Comparison of ENCODE assay signal across 20 mouse cellular contexts in the genomic region with DNA sequence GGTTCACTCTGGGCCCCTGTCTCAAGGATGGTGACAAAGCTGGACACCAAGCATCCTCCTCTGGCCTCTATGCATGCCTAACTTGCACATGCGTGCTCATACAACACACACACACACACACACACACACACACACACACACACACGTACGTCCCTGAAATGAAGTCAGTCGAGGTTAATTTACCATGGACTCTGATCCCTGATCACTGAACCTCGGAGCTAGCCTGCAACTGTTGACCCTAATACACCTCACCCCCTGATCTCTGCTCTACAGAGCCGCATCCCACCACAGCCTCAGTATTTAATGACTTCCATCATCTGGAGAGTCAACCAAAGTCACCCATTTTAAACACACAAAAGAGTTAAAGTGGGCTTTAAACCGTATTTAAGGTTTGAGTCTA. TPM values are rescaled to one million over a fixed set of nuclear protein-coding genes. Genes with fewer than 3 reads are reported as not detected.
"Had no signal": no experiment of that assay in that cellular context is flagged by ENCODE, and none has a peak within 500 bp of the region (broad histone marks: within the 10 kb centered on the region; RNA-seq: fewer than 3 reads in every experiment).

No protein-coding gene starts in this region.

- H3K27me3 ChIP-seq: limb, embryonic 15.5 days; midbrain, embryonic 15.5 days; neural tube, embryonic 13.5 days had no signal

- DNase-seq: layer of hippocampus, adult 9-11 months; layer of hippocampus, postnatal 36 days; lung, postnatal 10 days; lung, postnatal 4 days; right cerebral cortex, postnatal 14 days; thymus, postnatal 4 days had no signal

- H3K9ac ChIP-seq: limb, embryonic 15.5 days; liver, embryonic 12.5 days; lung, embryonic 14.5 days; midbrain, embryonic 15.5 days; neural tube, embryonic 13.5 days had no signal

- H3K36me3 ChIP-seq: limb, embryonic 15.5 days; liver, embryonic 12.5 days; midbrain, embryonic 10.5 days; midbrain, embryonic 15.5 days; neural tube, embryonic 13.5 days had no signal

- H3K4me3 ChIP-seq: limb, embryonic 15.5 days; liver, embryonic 12.5 days; midbrain, embryonic 10.5 days; midbrain, embryonic 15.5 days; neural tube, embryonic 13.5 days had no signal

- H3K4me1 ChIP-seq: limb, embryonic 15.5 days; midbrain, embryonic 15.5 days had no signal

- H3K4me2 ChIP-seq: limb, embryonic 15.5 days; liver, embryonic 12.5 days; lung, embryonic 14.5 days; neural tube, embryonic 13.5 days had no signal

- H3K27ac ChIP-seq: limb, embryonic 15.5 days; liver, embryonic 12.5 days; midbrain, embryonic 15.5 days; neural tube, embryonic 13.5 days; stomach, postnatal 0 days had no signal

- H3K9me3 ChIP-seq: limb, embryonic 15.5 days; liver, embryonic 12.5 days; midbrain, embryonic 10.5 days; midbrain, embryonic 15.5 days; neural tube, embryonic 13.5 days had no signal

- ATAC-seq: intestine, embryonic 16.5 days; liver, embryonic 12.5 days; midbrain, embryonic 15.5 days had no signal

RNA-seq across cellular contexts. Expression of a gene that starts 35.9 kb away (rescaled TPM):
- total RNA-seq: layer of hippocampus, adult 18-20 months; layer of hippocampus, postnatal 36 days; left cerebral cortex, adult 8-10 months; left cerebral cortex, postnatal 25 days; megakaryocyte, adult 5-6 weeks had no signal
- polyA plus RNA-seq: intestine, embryonic 16.5 days; limb, embryonic 15.5 days; liver, embryonic 12.5 days; liver, embryonic 16.5 days; midbrain, embryonic 10.5 days; midbrain, embryonic 15.5 days; neural tube, embryonic 13.5 days; small intestine, adult 2 months; stomach, postnatal 0 days had no signal
